Mouse (Mus musculus) heart, embryonic 16.5 days (tissue): ENCODE measurements around the gene Mcrip2. TPM values are rescaled to one million over a fixed set of nuclear protein-coding genes. Genes with fewer than 3 reads are reported as not detected.

ENCODE experiments used
- ATAC-seq: fragments of 200-750 bp; cut with Nextera tagmentation; replicated peaks from 2 replicates; pipeline ENCODE4 v1.8.0; 2017; ENCODE audit warnings: moderate number of reproducible peaks; ENCODE audit not compliant: insufficient read depth, low FRiP score; ENCODE audit errors: extremely low read depth
- H3K27ac ChIP-seq: fragments of 300-500 bp; sonication (generic); 2 replicates; pipeline ENCODE4 v1.5.1; 2014; ENCODE audit warnings: mild to moderate bottlenecking, low read length, control low read depth, moderate library complexity
- H3K27me3 ChIP-seq: fragments of 300-500 bp; sonication (generic); 2 replicates; pipeline ENCODE4 v1.6.1; 2014; ENCODE audit warnings: low read length, mixed read lengths; ENCODE audit not compliant: control insufficient read depth, insufficient read depth
- H3K36me3 ChIP-seq: fragments of 300-500 bp; sonication (generic); 2 replicates; pipeline ENCODE4 v1.6.1; 2014; ENCODE audit not compliant: control insufficient read depth, insufficient read depth
- H3K4me1 ChIP-seq: fragments of 300-500 bp; sonication (generic); 2 replicates; pipeline ENCODE4 v1.6.1; 2014; ENCODE audit warnings: low read length, mixed read lengths; ENCODE audit not compliant: control insufficient read depth, insufficient read depth
- H3K4me2 ChIP-seq: fragments of 300-500 bp; sonication (generic); 2 replicates; pipeline ENCODE4 v1.6.1; 2014; ENCODE audit warnings: low read depth, mild to moderate bottlenecking, control low read depth, low read length
- H3K4me3 ChIP-seq: fragments of 300-500 bp; sonication (generic); 2 replicates; pipeline ENCODE4 v1.5.1; 2014; ENCODE audit warnings: mild to moderate bottlenecking, control low read depth, low read length
- H3K9ac ChIP-seq: fragments of 300-500 bp; sonication (generic); 2 replicates; pipeline ENCODE4 v1.6.1; 2014; ENCODE audit warnings: low read length, control low read depth
- H3K9me3 ChIP-seq: fragments of 300-500 bp; sonication (generic); replicated peaks from 2 replicates; pipeline ENCODE4 v1.6.1; 2016; ENCODE audit warnings: low read length; ENCODE audit not compliant: control insufficient read depth
- WGBS: fragments of 180-500 bp; shearing (Covaris S2); extraction: QIAGEN DNeasy Blood & Tissue Kit; methylation state at CpG from one replicate; pipeline ENCODE4 v1.1.7; 2014; 5-methylcytosine and 5-hydroxymethylcytosine counted together
- polyA plus RNA-seq: library from polyadenylated mRNA; unstranded; fragments of >200 nt; fragmentation: Nextera tagmentation; extraction: Ambion mirVana; gene quantifications from 2 replicates; pipeline ENCODE4 v1.2.1, GENCODE M21; 2015

Mcrip2 gene
- polyA plus RNA-seq, 1 experiment from 2014 or later: 225 TPM

GRCm38 (mm10) chr17:25841117-25841880 lies 27.3 kb downstream of the Mcrip2 start, which contains the start of gene Gm20683:
Gene Gm20683, minus strand, starts transcription at chr17:25841763.
- H3K4me2 ChIP-seq: no peak within 1 kb of the TSS
- peaks cover 35% of the 10 kb centered on the region for H3K36me3 ChIP-seq
- H3K9me3 ChIP-seq: no peaks in the 10 kb centered on the region
- no peak within 1 kb of the TSS for H3K9ac ChIP-seq
- no peaks in the 10 kb centered on the region for H3K27me3 ChIP-seq
- H3K4me1 ChIP-seq: peaks cover 23% of the 10 kb centered on the region
- 90% methylated on average over 22 of the region's 22 CpGs for WGBS
- no peak for ATAC-seq
- no peak within 1 kb of the TSS for H3K27ac ChIP-seq
- H3K4me3 ChIP-seq: no peak within 1 kb of the TSS

- peaks cover 35% of the 10 kb centered on the region for H3K36me3 ChIP-seq
- no peak overlapping the region for H3K27ac ChIP-seq
- H3K4me3 ChIP-seq: no peak overlapping the region
- H3K4me2 ChIP-seq: no peak overlapping the region
- 98% methylated on average over 6 of the region's 6 CpGs for WGBS
- H3K9ac ChIP-seq: no peak overlapping the region
- no peaks in the 10 kb centered on the region for H3K27me3 ChIP-seq
- peaks cover 30% of the 10 kb centered on the region for H3K4me1 ChIP-seq
- no peak for ATAC-seq
- no peaks in the 10 kb centered on the region for H3K9me3 ChIP-seq
Observed at GRCm38 (mm10) chr17:25840519-25840918, 28.0 kb downstream of the Mcrip2 start.

GRCm38 (mm10) chr17:25839455-25840235 lies 28.9 kb downstream of the Mcrip2 start:
- peaks cover 35% of the 10 kb centered on the region for H3K4me1 ChIP-seq
- H3K27ac ChIP-seq: no peak overlapping the region
- H3K27me3 ChIP-seq: no peaks in the 10 kb centered on the region
- H3K9ac ChIP-seq: no peak overlapping the region
- H3K36me3 ChIP-seq: peaks cover 35% of the 10 kb centered on the region
- ATAC-seq: no peak
- no peak overlapping the region for H3K4me3 ChIP-seq
- H3K4me2 ChIP-seq: no peak overlapping the region
- WGBS: 81% methylated on average over 14 of the region's 14 CpGs
- H3K9me3 ChIP-seq: no peaks in the 10 kb centered on the region

DNA sequence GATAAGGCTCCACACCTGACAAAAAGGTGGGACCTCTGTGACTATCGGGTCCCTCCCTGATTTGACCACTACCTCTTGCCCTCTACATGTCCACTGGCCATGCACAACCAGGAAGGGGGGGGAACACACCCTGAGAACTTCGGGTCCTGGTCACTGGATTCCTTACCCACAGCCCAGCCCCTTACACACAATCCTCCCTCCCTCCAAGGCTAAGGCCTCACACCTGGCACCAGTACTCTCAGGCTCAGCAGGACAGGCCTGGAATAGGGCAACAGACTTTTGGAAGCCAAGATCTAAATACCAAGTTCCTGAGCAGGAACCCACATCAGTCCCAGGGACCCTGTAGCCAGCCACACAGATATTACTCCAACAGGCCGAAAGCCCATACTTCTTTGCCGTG lies 29.7 kb downstream of the Mcrip2 start:
- peaks cover 35% of the 10 kb centered on the region for H3K36me3 ChIP-seq
- H3K27ac ChIP-seq: no peak overlapping the region
- H3K4me2 ChIP-seq: no peak overlapping the region
- peaks cover 40% of the 10 kb centered on the region for H3K4me1 ChIP-seq
- 85% methylated on average over 4 of the region's 4 CpGs for WGBS
- H3K27me3 ChIP-seq: no peaks in the 10 kb centered on the region
- no peak overlapping the region for H3K9ac ChIP-seq
- H3K9me3 ChIP-seq: no peaks in the 10 kb centered on the region
- no peak overlapping the region for H3K4me3 ChIP-seq
- ATAC-seq: no peak

DNA sequence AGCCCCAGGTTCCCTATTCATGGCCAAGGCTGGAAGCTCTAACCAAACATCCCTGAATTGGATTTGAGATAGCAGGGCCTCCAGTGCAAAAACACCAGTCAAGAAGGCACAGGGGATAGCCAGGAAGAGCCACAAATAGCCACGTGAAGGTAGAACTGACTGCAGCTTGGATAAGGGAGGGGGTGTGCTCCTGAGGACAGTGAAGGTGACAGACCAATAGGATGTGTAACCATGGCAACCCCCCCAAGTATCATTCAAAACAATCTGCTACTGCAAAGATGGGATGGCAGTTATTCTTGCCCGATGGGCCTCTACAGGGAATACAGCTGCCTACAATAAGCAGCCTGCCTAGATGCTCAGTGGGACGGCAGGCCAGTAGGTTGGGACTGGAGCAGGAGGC lies 31.0 kb downstream of the Mcrip2 start:
- WGBS: 36% methylated on average over 3 of the region's 3 CpGs
- peaks cover 35% of the 10 kb centered on the region for H3K4me1 ChIP-seq
- no peak overlapping the region; the same call in 1 of the 2 replicates for H3K9ac ChIP-seq
- no peaks in the 10 kb centered on the region for H3K9me3 ChIP-seq
- peak overlapping the region; percentile 77; the same call in 1 of the 2 replicates for H3K4me2 ChIP-seq
- H3K36me3 ChIP-seq: peaks cover 35% of the 10 kb centered on the region
- H3K27ac ChIP-seq: peak overlapping the region; percentile 66
- no peak overlapping the region for H3K4me3 ChIP-seq
- no peaks in the 10 kb centered on the region for H3K27me3 ChIP-seq
- no peak for ATAC-seq

DNA sequence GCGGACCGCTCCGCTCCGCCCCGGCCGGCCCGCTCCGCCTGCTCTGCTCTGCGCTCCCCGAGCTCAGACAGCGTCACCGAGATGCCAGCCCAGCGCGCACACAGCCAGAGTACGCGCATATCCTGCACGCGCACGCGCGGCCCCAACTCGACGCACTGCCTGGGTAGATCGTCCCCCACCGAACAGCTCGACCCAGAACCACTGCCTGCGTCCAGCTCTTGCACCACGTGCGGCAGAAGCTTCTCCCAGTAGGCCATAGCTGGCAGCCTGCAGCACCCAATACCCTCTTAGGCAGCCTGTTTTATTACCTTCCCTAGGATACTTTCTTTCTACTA lies 31.5 kb downstream of the Mcrip2 start, which contains the start of gene Rhbdl1:
Rhbdl1 (minus strand) TSS at position 220 of the 335 bp plus-strand sequence.
- Histone ChIP-seq H3K4me1 (peaks cover 36% of the 10 kb centered on the region), H3K9ac (peak within 1 kb of the TSS; percentile 77), H3K27ac (peak within 1 kb of the TSS; percentile 66), H3K9me3 (no peaks in the 10 kb centered on the region), H3K27me3 (no peaks in the 10 kb centered on the region), H3K4me2 (peak within 1 kb of the TSS; percentile 77), H3K4me3 (peak within 1 kb of the TSS; percentile 43), H3K36me3 (peaks cover 30% of the 10 kb centered on the region)
- under 1% methylated on average over 21 of the region's 29 CpGs for WGBS
- ATAC-seq: 0 out of 2 replicates have a peak, but pooled peaks have one; percentile 2

DNA sequence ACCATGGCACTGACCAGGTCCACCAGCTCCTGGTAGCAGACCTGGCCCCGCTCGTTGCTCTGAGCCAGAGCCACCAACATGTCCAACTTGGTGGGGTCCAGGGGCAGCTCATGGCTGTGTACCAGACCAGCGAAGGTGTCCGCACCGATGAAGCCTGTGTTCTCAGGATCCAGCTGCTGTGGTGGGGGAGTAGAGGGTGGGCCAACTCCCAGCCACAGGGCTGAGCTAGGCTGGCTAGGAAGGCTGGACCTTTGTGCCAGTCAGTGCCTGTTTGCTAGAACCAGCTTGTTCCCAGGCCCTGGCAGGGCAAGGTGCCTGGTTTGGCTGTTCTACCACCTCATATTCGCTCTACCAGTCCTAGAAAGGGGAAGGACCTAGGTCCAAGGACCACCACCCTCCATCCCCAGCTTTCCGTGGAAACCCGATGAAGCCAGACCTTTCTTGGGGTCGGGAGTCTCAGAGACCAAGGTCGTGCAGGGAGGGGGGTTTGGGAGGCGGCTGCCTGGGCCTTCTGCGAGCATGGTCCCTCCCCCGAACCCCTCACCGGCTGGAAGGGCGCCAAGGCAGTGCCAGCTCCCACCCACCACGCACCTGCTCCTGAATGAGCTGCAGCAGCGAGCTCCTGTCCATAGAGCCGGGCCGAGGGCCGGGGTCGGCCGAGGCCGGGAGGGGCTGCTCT lies 32.0 kb downstream of the Mcrip2 start:
- Histone ChIP-seq H3K27ac (peak overlapping the region; percentile 66), H3K4me2 (peak overlapping the region; percentile 77), H3K27me3 (no peaks in the 10 kb centered on the region), H3K4me1 (peaks cover 41% of the 10 kb centered on the region), H3K9me3 (no peaks in the 10 kb centered on the region), H3K4me3 (peak overlapping the region; percentile 43), H3K36me3 (peaks cover 28% of the 10 kb centered on the region), H3K9ac (peak overlapping the region; percentile 77)
- WGBS: 23% methylated on average over 22 of the region's 23 CpGs
- ATAC-seq: no peak

GRCm38 (mm10) chr17:25835816-25836215 lies 32.7 kb downstream of the Mcrip2 start:
- Histone ChIP-seq H3K9me3 (no peaks in the 10 kb centered on the region), H3K27ac (no peak overlapping the region), H3K9ac (peak overlapping the region; percentile 9; the same call in 1 of the 2 replicates), H3K36me3 (peaks cover 28% of the 10 kb centered on the region), H3K4me1 (peaks cover 49% of the 10 kb centered on the region), H3K4me3 (no peak overlapping the region), H3K27me3 (no peaks in the 10 kb centered on the region), H3K4me2 (no peak overlapping the region)
- 93% methylated on average over 16 of the region's 16 CpGs for WGBS
- no peak for ATAC-seq
